ENCODE assay signal across 15 mouse cellular contexts in the genomic region with DNA sequence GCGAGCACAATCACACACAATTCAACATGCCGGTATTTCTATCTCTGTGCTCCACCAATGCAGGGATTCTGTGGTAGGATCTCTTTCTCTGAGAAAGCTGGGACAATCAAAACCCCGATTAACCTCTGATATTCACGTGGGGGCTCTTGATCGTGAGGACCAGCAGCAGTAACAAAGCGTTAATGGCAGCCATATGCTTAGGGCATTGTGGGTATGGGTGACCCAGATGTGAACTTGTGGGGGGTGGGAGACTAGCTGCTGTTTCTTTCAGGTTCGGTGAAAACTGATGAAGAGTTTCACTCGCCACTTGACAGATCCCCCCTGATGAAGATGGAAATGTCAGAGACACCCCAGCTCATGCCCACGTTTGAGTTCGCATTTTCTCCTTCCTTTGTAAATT. TPM values are rescaled to one million over a fixed set of nuclear protein-coding genes. Genes with fewer than 3 reads are reported as not detected.
DNase-seq lines count a peak whose midpoint lies in the region; ATAC-seq and TF ChIP-seq lines count a peak whose summit lies in the region.
"Had no signal": no experiment of that assay in that cellular context is flagged by ENCODE, and none has a peak within 500 bp of the region (broad histone marks: within the 10 kb centered on the region; RNA-seq: fewer than 3 reads in every experiment).

No protein-coding gene starts in this region.

- H3K9ac ChIP-seq in lung, postnatal 0 days (replicated peaks; ENCODE audit: low read depth) = no peak overlapping the region
- no peak overlapping the region for H3K9ac ChIP-seq in forebrain, embryonic 15.5 days (replicated peaks)
- no peak overlapping the region for H3K9ac ChIP-seq in limb, embryonic 12.5 days (replicated peaks)
- no peak overlapping the region; the same call in 1 of the 2 replicates for H3K9ac ChIP-seq in neural tube, embryonic 13.5 days
- H3K9ac ChIP-seq: liver, embryonic 14.5 days had no signal

- ATAC-seq in lung, postnatal 0 days = no peak
- ATAC-seq in forebrain, embryonic 15.5 days (replicated peaks) = no peak
- no peak for ATAC-seq in limb, embryonic 12.5 days (ENCODE audit: insufficient number of reproducible peaks, insufficient read depth, low FRiP score, low TSS enrichment, low read depth)
- ATAC-seq in neural tube, embryonic 13.5 days (ENCODE audit: low read depth) = no peak

- no peak overlapping the region for H3K27ac ChIP-seq in lung, postnatal 0 days (ENCODE audit: low read length)
- no peak overlapping the region for H3K27ac ChIP-seq in forebrain, embryonic 15.5 days (replicated peaks)
- H3K27ac ChIP-seq in limb, embryonic 12.5 days = no peak overlapping the region; the same call in 1 of the 2 replicates
- no peak overlapping the region for H3K27ac ChIP-seq in neural tube, embryonic 13.5 days (replicated peaks)
- H3K27ac ChIP-seq: liver, embryonic 14.5 days had no signal

- no peak overlapping the region for H3K4me3 ChIP-seq in lung, postnatal 0 days (ENCODE audit: low read depth, low read length)
- H3K4me3 ChIP-seq in forebrain, embryonic 15.5 days = no peak overlapping the region
- H3K4me3 ChIP-seq in limb, embryonic 12.5 days (replicated peaks) = no peak overlapping the region
- H3K4me3 ChIP-seq in neural tube, embryonic 13.5 days = no peak overlapping the region

- H3K4me2 ChIP-seq in lung, postnatal 0 days (replicated peaks; ENCODE audit: low read depth, low read length) = peak overlapping the region; percentile 5; the same call in 1 of the 2 replicates
- H3K4me2 ChIP-seq in forebrain, embryonic 15.5 days (replicated peaks) = peak overlapping the region; percentile 22; the same call in 1 of the 2 replicates
- H3K4me2 ChIP-seq in limb, embryonic 12.5 days = peak overlapping the region; percentile 26
- H3K4me2 ChIP-seq in neural tube, embryonic 13.5 days = peak overlapping the region; percentile 32

- DNase-seq in lung, postnatal 0 days (ENCODE audit: low spot score) = no peak
- no peak for DNase-seq in lung, postnatal 36 days
- DNase-seq in adrenal gland, postnatal 25 days = no peak
- DNase-seq in frontal cortex, postnatal 10 days (ENCODE audit: low spot score in 2 of 2) = no peak
- DNase-seq in cerebellum, adult 11 months = no peak
- DNase-seq: cerebellum, adult 9-11 months; kidney, postnatal 10 days; layer of hippocampus, postnatal 36 days; thymus, postnatal 36 days had no signal

- no peak for TF ChIP-seq CTCF in lung, postnatal 0 days (IDR thresholded peaks at IDR 0.05)

- WGBS in lung, postnatal 0 days = 35% methylated on average over 10 of the region's 10 CpGs
- WGBS in forebrain, embryonic 15.5 days = 32% methylated on average over 10 of the region's 10 CpGs
- WGBS in limb, embryonic 12.5 days = 46% methylated on average over 10 of the region's 10 CpGs
- 34% methylated on average over 10 of the region's 10 CpGs for WGBS in neural tube, embryonic 13.5 days

- no peaks in the 10 kb centered on the region for H3K27me3 ChIP-seq in lung, postnatal 0 days (replicated peaks; ENCODE audit: insufficient read depth, low read length)
- no peaks in the 10 kb centered on the region for H3K27me3 ChIP-seq in forebrain, embryonic 15.5 days
- no peaks in the 10 kb centered on the region for H3K27me3 ChIP-seq in limb, embryonic 12.5 days
- H3K27me3 ChIP-seq in neural tube, embryonic 13.5 days = no peaks in the 10 kb centered on the region

- no peak for TF ChIP-seq EP300 in lung, postnatal 0 days (IDR thresholded peaks at IDR 0.05)

- H3K4me1 ChIP-seq in lung, postnatal 0 days (ENCODE audit: insufficient read depth, low read depth, low read length) = no peaks in the 10 kb centered on the region
- peaks cover 6% of the 10 kb centered on the region; the same call in 1 of the 2 replicates for H3K4me1 ChIP-seq in forebrain, embryonic 15.5 days
- H3K4me1 ChIP-seq in limb, embryonic 12.5 days (replicated peaks) = peaks cover 12% of the 10 kb centered on the region
- H3K4me1 ChIP-seq in neural tube, embryonic 13.5 days (replicated peaks) = peaks cover 8% of the 10 kb centered on the region; the same call in 1 of the 2 replicates

- no peaks in the 10 kb centered on the region for H3K9me3 ChIP-seq in lung, postnatal 0 days (ENCODE audit: low read length)
- no peaks in the 10 kb centered on the region for H3K9me3 ChIP-seq in forebrain, embryonic 15.5 days
- H3K9me3 ChIP-seq in limb, embryonic 12.5 days = no peaks in the 10 kb centered on the region
- H3K9me3 ChIP-seq in neural tube, embryonic 13.5 days = no peaks in the 10 kb centered on the region

- H3K36me3 ChIP-seq in lung, postnatal 0 days (ENCODE audit: insufficient read depth, low read length) = no peaks in the 10 kb centered on the region
- no peaks in the 10 kb centered on the region for H3K36me3 ChIP-seq in forebrain, embryonic 15.5 days
- H3K36me3 ChIP-seq in limb, embryonic 12.5 days = no peaks in the 10 kb centered on the region
- H3K36me3 ChIP-seq in neural tube, embryonic 13.5 days = no peaks in the 10 kb centered on the region

RNA-seq across cellular contexts. Expression of a gene that starts 40.5 kb away (rescaled TPM):
- 292 and 307 TPM in 2 replicates for polyA plus RNA-seq in lung, postnatal 0 days (2015; fragmentation: Nextera tagmentation; extraction: Ambion mirVana)
- 656 and 691 TPM in 2 replicates for polyA plus RNA-seq in forebrain, embryonic 15.5 days (2015; fragmentation: Nextera tagmentation; extraction: Ambion mirVana)
- 484 and 487 TPM in 2 replicates for polyA plus RNA-seq in limb, embryonic 12.5 days (2016; fragmentation: Nextera tagmentation; extraction: Ambion mirVana)
- polyA plus RNA-seq in neural tube, embryonic 13.5 days (2015; fragmentation: Nextera tagmentation; extraction: Ambion mirVana) = 856 and 869 TPM in 2 replicates
- total RNA-seq in adrenal gland, postnatal 25 days (2021) = 134 and 159 TPM in 2 replicates

RNA-seq across cellular contexts. Expression of a gene that starts 42.9 kb away (rescaled TPM):
- polyA plus RNA-seq in lung, postnatal 0 days (2015; fragmentation: Nextera tagmentation; extraction: Ambion mirVana) = not detected in 2 replicates
- 6.7 and 7.6 TPM in 2 replicates for polyA plus RNA-seq in forebrain, embryonic 15.5 days (2015; fragmentation: Nextera tagmentation; extraction: Ambion mirVana)
- polyA plus RNA-seq in limb, embryonic 12.5 days (2016; fragmentation: Nextera tagmentation; extraction: Ambion mirVana) = not detected in 2 replicates
- polyA plus RNA-seq in neural tube, embryonic 13.5 days (2015; fragmentation: Nextera tagmentation; extraction: Ambion mirVana) = 0.36 and 0.58 TPM in 2 replicates
- not detected in 2 replicates for total RNA-seq in adrenal gland, postnatal 25 days (2021)
- total RNA-seq: granulocyte monocyte progenitor cell, adult 5-6 weeks; hematopoietic stem cell, adult 5-6 weeks; layer of hippocampus, postnatal 36 days had no signal
- polyA plus RNA-seq: liver, embryonic 14.5 days had no signal
